Mouse (Mus musculus): Measurements from ENCODE around the gene Senp3.
"Not testable (repeated sequence)": the region's sequence is repeated elsewhere in the genome, so short reads cannot be mapped to it uniquely, and the experiment has no call there.

Gene Senp3

DNA sequence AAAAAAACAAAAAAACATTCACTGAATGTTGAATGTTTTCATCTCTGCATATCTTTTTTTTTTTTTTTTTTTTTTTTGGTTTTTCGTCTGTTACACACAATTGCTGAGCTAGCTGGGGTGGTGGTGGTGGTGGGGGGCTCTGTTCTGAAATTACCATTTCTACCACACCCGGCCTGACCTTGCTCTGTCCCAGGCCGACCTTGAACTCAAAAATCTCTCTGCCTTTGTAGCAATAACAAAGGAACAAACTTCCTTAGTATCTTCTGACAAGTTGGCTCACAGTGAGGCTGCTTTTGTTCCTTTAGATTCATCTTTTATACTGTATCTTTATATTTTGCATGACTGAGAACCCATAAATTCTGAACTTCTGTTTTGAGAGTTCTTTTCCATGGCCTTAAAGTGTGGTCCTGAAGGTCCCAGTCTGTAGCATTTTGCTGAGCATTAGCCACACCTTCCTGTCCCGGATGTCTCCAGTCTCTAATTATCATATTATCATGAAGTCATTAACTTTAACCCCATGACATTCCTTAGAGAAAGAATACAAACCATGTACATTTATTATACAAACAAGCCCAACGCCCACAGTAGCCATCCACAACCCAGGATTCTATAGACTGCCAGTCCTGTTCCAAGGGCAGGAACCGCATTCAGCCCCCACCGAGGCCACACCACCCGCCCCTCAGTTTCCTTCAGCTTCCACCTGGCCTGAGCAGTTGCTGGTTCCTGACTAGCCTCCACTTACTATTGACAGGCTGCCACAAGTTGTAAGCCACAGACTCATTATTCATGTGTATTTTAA, 22.1 kb upstream of the Senp3 start:
- DNase-seq: no peak

DNA sequence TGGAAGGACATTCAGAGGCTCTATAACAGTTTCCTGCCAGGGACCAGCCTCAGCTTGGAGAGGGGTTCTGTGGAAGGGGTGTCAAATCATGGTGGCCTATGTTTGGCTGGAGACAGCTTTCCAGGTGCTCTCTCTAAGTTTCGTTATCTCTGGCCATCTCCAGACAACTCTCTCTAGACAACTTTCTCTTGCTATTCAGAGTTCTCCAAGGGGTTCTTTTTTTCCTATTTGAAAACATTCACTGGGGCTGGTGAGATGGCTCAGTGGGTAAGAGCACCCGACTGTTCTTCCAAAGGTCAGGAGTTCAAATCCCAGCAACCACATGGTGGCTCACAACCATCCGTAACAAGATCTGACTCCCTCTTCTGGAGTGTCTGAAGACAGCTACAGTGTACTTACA, 21.5 kb upstream of the Senp3 start:
- not testable (repeated sequence) for DNase-seq

DNA sequence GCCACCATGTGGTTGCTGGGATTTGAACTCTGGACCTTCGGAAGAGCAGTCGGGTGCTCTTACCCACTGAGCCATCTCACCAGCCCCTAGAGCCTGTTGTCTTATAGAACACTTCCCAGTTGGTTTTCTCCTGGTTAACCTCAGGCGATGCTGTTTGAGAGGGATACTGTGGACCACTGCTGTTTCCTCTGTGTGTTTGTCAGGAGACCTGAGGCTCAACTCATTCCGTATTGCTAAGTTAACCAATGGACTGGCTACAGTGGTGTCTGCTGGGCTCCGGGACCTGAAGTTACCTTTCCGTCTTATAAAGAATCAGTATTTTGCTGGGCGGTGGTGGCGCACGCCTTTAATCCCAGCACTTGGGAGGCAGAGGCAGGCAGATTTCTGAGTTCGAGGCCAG, 21.0 kb upstream of the Senp3 start:
- not testable (repeated sequence) for DNase-seq

DNA sequence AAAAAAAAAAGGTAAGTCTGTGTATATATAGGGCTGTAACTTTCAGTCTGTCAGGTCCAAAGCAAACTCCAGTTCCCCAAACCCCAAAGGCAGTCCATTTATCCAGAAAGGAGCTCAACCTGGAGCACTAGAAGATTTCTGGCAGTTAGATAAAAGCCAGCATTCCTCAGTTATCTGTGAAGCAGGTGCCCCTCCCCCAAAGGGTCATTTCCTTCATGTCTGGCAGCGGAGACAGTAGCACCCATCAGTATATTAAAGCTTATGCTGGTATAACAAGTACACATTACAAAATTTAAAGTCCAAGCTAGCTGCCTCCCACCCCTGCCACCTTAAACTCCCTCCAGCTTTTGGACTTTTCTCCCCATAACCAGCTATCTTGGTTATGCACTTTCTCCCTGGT, 17.7 kb upstream of the Senp3 start:
- no peak for DNase-seq

DNA sequence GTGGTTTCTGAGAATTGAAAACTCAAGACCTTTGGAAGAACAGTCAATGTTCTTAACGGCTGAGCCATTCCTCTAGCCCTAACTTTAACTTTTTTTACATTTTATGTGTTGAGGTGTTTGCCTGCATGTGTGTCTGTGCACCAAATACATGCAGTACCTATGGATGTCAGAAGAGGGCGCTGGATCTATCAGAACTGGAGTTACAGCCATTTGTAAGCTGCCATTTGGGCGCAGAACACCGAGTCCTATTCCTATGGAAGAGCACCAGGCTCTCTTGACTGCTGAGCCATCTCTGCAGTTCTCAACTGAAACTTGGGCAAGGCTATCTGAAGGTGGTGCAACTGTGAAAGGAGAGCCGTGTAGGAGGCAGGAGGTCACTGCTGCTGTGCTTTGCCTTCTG, 16.7 kb upstream of the Senp3 start:
- DNase-seq: no peak

DNA sequence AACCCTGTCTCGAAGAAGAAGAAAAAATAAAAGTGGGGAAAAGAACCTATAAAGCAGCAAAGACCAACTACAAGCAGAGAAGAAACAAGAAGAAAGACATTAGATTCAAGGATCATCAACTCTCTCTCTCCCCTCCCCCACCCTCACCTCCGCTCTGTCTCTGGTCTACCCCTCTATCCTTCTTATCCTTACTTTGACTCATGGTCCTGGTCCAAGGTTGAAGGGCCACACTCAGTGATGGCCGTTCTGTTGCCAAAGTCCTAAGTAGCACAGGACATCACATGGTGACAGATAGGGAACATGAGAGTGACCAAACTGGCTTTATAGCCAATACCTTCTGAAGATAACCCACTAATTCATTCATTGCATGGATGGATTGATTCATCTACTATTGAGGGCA, 15.5 kb upstream of the Senp3 start:
- no peak for DNase-seq

DNA sequence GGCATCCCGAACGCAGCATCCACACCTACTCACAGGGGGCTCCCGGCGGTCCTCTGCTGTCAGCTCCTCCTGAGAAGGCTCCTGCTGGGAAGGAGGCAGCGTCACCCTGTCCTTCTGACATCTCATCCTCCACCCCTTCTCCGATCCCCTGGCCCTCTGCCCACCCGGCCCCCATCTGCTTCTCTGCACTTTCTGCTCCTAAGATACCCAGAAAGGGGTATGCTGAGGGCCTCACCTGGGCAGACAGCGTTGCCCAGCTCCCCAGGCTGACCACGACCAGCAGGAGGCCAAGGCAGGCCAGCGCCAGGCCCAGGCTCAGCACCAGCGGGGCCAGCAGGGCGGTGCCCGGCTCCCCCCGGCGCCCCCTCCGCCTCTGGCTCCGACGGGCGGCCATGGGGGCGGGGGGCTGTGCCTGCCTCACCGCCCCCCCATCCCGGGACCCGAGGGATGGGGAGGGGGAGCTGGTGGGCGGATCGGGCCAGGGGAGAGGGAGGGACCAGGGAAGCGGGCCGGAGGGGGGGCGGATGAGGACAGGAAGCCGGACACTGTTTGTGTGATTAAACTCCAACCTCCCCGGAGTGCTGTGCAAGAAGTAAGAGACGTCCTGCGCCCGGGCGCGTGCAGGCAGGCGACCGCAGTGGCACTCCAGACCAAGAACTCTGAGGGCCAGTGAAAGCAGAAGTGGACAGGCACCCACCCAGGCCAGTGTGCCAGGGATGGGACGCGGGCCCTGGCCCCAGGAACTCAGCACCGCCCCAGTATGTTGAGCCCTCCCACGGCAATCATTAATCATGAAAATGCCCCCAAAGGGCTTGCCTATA, 13.7 kb upstream of the Senp3 start, which contains the start of the genes Tnfsf12 and Tnfsfm13:
Tnfsf12 (minus strand) TSS at position 489 of the 821 bp plus-strand sequence.
Tnfsfm13 (minus strand) TSS at position 738 of the 821 bp plus-strand sequence.
- DNase-seq: peak in 1 of 2 experiments; percentile 12

DNA sequence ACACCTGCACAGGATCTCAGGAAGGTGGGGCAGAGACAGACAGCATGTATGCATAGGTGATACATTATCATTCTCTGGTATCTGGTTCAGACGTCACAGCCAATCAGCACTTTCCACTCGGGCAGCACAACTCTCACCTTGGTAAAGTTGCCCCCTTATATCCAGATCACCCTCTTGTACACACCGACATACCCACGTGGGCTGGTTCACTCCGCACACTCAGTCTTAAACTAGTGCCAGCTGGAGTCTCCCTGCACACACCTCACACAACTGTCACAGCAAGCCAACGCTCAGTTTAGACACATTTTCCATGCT, 13.1 kb upstream of the Senp3 start:
- no peak for DNase-seq

DNA sequence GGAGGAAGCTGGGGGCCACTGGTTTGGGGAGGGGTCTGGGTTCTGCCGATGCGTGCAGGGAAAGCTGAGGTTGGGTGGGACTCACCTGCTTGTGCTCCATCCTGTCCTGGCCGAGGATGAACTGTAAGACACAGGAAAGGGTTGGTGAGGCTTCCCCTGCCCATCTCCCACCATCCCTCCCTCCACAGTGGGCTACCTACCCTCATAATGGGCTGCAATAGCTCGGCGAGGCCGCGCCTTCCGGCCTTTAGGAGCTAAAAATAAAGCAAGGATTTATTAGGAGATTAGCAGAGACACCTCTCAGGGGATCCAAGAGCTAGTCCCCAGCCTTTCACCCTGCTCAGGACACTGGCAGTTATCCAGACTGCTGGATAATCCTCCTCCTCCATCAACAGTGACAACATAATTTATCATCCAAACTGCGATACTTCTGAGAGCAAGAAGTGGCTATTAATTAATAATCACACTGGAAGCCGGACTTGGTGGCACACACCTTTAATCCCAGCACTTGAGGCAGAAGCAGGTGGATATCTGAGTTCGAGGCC, 11.6 kb upstream of the Senp3 start:
- no peak for DNase-seq

DNA sequence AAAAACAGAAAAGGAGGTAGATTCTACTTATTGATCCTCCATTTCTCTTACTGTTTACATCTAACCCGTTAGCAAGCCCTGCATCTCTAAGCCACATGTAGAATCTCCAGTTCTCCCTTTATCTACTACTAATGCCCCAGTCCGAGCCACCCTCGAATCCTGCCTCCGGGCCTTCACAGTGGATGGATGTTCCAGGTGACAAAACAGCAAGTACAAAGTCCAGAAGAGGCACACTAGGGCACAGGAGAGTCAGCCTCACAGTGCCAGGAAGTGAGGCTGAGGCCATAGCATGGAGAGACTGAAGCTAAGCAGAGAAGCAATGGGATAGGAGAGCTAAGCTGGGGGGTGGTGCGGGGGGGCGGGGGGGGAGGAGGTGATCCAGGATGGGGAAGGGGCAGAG, 11.0 kb upstream of the Senp3 start:
- no peak for DNase-seq

DNA sequence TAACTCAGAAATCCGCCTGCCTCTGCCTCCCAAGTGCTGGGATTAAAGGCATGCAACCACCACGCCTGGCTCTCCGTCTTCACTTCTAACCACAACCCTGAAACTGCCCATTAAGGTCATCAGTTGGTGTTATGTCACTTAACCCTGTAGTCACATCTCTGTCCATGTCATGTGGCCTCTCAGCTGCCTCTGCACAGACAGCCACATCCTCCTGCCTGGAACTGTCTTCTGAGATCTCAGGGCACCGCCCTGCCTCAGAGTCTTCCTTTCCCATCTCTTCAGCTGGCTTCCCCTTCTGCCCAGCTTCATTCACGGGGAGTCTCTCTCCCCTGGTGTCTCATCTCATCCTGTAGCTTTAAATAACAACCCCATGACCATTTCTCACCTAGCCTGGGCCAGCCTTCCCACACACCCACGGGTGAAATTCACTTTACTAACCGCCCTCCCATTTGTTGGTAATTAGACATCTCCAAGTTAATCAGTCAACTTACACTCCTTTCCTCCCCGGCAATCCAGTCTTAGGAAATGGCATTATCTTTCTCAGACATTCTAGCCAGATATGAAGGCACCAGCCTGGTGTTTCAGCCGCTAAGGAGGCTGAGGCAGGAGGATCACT, 10.4 kb upstream of the Senp3 start:
- no peak for DNase-seq

DNA sequence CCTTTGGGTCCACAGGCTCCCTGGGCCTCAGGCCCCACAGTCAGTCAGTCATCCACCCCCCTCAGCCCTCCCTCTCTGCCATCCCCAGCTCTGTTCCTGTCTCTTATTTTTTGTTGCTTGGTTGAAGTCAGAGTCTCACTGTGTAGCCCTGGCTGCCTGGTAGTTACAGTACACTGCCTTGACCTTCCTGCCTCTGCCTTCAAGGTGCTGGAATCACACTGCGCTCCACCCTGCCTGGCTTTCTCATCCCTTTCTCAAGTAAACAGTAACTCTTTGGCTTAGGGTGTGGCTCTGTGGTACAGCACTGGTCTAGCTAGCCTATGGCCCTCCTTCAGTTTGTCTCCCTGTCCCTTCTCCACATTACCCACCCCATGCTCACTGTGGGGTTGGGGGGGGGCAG, 8.0 kb upstream of the Senp3 start:
- no peak for DNase-seq

DNA sequence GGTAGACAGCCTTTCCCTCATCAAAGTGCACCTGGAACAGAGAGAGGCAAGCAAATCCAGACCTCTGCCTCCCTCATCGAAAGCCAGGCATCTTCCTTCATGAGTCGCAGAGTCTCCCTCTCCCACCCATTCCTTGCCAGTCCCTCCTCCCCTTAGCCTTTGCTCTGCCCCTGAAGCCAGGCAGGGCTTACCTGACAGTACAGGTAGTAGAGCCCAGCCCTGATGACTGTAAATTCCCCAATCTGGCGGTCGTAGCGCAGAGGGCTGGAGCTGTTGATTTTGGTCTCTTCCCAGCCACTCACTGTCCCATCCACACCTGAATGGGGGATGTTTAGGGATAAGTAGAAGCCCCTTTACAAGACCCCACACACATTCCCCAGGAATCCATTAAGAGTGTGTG, 5.2 kb upstream of the Senp3 start:
- no peak for DNase-seq

DNA sequence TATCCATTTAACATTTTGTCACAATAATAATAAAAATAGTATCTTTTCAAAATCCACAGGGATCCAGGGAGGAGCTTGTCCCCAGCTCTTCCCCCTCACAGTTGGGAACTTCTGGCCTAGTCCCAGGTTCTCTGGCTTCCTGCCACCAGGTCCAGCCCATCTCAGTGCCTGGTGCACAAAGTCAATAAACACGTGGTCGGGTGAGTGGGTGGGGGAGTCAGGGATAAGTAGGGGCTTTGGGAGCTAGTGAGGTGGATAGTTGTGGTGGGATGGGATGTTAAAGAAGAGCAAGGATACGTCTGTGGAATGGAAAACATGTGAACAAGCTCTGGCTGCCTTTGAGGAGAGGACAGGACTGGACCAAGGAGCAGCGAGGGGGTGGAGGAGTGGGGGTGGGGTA, 4.5 kb upstream of the Senp3 start:
- no peak for DNase-seq

DNA sequence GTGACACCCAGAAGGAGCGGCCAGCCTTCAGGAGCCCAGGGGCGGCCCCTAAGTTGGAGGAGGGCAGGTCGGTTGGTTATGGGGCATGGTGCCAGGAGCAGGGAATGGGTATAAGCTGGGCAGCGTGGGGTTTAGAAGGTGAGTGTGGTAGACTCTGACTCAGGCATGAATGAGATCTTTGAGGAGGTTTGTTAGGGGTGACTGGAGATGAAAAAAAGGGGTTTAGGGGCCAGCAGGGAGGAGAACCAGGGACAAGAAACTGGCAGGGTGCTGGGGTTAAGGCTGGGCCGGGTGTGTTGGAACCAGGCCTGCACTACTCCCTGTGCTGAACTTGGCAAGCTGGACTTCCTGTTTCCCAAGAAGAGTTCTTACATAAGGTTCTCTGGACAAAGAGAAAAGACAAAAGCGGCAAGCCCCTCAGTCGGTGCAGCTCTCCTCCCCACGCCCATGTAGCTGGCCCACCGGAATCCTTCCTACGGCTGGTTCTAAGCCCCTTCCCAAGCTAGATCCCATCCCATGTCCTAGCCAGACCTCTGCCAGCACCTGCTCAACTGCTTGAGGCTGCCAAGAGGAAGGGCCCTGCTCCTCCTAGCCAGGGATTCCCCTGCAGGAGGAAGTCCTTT, 3.8 kb upstream of the Senp3 start, which contains the start of gene Tnfsf13:
Tnfsf13 (minus strand) TSS at position 259 of the 623 bp plus-strand sequence.
- DNase-seq: no peak

DNA sequence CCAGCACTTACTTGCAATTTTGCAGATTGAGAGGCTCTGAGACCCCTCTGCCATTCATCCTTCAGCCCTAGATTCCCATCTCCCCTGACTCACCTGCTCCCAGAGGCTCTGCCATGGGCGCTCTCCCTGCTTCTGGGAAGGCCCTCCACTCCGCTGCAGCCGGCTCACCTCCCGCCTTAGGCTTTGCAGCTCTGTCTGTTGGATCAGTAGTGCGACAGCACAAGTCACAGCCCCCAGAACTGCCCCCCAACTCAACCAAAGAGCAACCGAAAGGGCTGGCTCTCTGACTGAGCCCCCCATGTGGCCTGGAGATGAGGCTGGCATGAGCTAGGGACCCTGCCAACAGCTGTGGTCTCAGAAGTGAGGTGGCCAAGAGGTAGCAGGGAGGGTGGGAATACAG, 3.1 kb upstream of the Senp3 start:
- no peak for DNase-seq

DNA sequence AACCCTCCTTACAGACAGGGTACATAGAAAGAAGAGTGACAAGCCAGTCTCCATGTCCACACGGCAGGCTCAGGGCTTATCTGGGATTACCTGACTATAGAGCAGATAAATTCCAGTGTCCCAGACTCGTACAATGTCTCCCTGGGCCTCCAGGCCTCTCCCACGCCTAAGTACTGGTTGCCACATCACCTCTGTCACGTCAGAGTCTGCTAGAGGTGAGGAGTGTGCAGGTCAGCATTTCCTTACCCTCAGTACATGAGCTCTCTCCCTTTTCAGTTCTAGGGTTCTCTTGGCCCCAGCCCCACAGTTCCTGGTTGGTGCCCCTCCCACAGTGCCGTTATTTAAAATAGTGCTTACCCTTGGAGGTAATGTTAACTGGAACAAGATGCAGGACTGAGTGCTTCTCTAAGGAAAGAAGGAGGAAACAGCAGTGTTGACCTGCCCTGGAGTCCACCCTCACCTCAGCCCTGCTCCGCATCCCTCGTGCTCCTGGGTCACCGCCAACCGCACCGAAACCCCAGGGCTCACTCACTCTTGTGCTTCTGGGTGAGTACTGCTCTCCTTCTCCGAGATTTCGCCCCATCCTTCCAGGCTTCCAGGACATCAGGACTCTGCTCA, 2.4 kb upstream of the Senp3 start:
- no peak for DNase-seq

DNA sequence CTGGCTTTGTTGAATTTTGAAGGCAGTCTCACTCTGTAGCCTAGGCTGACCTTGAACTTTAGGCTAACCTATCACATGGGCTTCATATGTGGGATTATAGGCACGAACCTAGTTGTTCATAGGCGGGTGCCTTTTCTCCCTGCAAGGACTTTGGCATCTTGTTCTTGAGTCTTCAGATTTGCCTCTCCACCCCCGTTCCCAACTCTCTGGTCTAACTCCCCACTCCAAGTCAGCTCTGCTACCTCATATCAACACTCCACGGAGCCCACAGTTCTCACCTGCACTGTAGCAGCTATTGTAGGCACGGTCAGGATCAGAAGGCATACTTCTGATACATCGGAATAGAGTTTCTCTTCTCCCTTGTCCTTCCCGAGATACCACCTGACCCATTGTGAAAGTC, 1.7 kb upstream of the Senp3 start:
- no peak for DNase-seq

DNA sequence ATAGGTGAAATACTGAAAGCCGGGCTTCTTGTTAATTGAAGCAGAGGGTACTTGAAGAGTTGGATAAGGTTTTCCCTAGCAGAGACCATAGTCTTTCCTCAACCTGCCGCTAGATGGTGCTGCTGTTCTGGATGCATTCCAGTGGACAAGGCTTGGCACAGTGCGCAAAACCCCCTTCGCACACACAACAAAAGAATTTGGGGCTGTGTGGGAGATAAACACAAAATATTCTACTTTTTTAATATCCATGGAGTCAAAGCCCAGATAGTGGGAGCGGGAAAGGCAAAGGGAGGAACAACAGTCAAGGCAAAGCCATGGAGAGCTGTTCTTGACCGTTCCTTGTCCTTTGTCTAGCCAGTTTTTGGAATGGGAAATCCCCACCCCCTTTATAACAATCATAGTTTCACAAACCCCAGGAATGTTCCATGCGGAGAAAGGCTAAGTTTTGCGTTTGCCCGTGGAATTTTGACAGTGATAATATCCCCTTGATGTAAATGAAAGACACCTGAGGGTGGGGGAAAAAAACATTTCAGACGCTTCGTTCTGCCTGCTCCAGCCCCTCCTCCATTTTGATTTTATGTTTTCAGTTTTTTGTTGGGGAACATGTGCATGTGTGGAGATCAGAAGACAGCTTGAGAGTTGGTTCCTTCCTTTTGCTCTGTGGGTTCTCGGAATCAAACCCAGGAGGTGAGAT, 1.1 kb upstream of the Senp3 start:
- peak; percentile 78 to 82 for DNase-seq

DNA sequence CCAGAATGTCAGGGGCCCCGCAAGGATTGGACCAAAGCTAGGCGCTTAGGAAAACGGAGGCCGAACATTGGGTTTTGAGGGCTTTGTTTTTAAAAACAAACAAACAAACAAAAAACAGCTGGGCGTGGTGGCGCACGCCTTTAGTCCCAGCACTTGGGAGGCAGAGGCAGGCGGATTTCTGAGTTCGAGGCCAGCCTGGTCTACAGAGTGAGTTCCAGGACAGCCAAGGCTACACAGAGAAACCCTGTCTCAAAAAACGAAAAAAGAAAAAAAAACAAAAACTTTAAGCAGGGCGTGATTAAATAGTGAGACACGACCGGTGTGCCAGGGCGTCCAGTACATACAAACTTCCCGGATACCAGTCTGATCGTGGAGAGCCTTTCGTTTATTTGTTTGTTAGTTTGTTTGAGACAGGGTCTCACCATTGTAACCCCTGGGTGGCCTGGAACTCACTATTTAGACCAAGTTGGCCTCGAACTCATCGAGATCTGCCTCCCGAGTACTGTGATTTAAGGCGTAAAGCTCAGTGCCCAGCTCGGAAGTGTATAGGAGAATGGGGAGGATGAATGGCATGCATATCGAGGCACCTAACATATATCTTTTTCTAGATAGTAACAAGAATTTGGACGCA, 440 bp upstream of the Senp3 start:
- DNase-seq: no peak

DNA sequence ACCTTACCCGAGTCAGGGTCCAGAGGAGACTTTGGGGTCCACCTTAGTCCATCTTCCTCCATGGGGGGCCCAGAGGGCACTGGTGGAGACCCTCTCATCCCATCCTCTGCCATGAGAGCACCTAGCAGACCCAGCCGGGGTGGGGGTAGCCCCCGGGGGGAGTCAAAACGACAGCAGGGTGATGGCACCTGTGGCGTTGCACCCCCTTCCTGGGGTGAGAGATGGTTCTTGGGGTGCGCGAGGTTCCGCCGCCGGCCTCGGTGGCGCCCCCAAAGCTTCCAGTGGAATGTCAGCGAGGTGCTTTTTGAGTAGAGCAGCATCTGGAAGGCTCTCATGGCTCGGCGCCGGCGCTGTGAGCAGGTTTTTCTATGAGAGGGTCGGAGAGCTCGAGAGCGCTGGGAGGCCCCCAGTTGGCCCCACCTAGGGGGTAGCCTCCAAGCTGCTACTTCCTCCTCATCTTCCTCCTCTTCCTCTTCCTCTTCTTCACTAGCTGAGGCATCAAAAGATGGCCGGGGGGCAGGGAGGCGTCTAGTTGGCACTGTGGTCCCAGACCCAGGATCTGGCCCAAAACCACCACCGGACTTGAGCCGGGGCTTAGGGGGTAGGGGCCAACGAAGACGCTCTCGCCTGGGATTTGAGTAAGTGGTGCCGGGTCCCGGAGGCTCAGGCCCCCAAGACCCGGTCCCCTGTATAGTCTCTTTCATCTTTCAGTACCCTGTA, 1.6 kb downstream of the Senp3 start:
- DNase-seq: no peak

All from thymus, postnatal 36 days (tissue).